Mouse (Mus musculus): Measurements from ENCODE around the gene Exoc6b. TPM values are rescaled to one million over a fixed set of nuclear protein-coding genes. Genes with fewer than 3 reads are reported as not detected.
"Not testable (repeated sequence)": the region's sequence is repeated elsewhere in the genome, so short reads cannot be mapped to it uniquely, and the experiment has no call there.

Gene Exoc6b
- polyA plus RNA-seq (2015; fragmentation: Nextera tagmentation; extraction: Ambion mirVana), result 11.7 and 13.8 TPM in 2 replicates

DNA sequence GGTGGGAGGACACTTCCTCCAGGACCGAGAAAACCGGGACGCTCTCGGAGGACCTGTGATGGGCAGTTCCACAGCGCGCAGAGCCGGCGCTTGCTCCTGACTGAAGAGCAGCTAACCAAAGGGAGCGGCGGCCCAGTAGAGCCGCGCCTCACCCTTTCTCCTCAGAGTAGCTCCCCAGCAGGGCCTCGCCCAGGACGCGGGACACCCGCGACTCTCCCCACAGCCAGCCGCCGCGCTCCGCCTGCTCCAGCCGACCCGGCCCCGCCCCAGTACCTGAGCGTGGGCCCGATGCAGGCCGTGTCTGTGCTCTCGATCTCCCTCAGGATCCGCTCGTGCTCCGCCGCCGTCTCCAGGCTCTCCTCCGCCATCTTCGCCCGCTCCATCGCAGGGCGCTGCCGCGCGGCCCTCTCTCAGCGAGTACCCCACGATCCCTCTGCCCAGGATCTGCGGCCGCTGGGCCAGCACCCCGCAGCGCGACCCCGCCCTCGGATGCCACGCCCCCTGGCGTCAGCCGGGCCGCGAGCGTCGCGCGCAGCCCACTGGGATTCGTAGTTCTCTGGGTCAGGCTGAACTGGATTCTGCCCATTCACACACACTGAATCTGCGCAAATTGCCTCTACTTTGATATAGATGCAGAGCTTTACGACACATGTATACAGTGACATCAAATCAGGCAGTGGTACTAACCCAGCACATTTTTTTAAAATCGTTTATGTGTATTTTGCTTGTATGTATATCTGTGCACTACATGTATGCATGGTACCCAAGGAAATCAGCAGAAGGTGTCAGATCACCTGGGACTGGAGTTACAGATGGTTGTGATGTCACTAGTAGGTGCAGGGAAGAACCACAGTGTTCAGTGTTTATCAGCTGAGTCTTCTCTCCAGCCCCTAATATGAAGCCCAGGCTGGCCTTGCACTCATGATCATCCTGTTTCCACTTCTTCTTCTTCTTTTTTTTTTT, at the start of gene Exoc6b:
Gene Exoc6b, minus strand, starts transcription at position 491 of the 963 bp plus-strand sequence.
- WGBS, result under 1% methylated on average over 60 of the region's 63 CpGs
- TF ChIP-seq CTCF (IDR thresholded peaks at IDR 0.05; ENCODE audit: low read depth) (peak; percentile 42), EP300 (optimal IDR thresholded peaks at IDR 0.05) (no peak)
- Histone ChIP-seq H3K4me3 (ENCODE audit: low read depth, low read length) (peak within 1 kb of the TSS; percentile 94), H3K4me2 (replicated peaks; ENCODE audit: low read depth) (peak within 1 kb of the TSS; percentile 86), H3K27ac (replicated peaks) (peak within 1 kb of the TSS; percentile 93), H3K9ac (ENCODE audit: low read length) (peak within 1 kb of the TSS; percentile 83), H3K27me3 (ENCODE audit: control insufficient read depth, insufficient read depth, low read length) (no peaks in the 10 kb centered on the region), H3K9me3 (ENCODE audit: control insufficient read depth, low read length) (no peaks in the 10 kb centered on the region), H3K36me3 (ENCODE audit: control insufficient read depth, insufficient read depth, low read length) (no peaks in the 10 kb centered on the region), H3K4me1 (replicated peaks; ENCODE audit: control insufficient read depth, insufficient read depth) (no peaks in the 10 kb centered on the region; the same call in 1 of the 2 replicates)
- ATAC-seq (ENCODE audit: low FRiP score, low TSS enrichment) (peak; percentile 96), DNase-seq (ENCODE audit: low spot score) (peak; percentile 91)

DNA sequence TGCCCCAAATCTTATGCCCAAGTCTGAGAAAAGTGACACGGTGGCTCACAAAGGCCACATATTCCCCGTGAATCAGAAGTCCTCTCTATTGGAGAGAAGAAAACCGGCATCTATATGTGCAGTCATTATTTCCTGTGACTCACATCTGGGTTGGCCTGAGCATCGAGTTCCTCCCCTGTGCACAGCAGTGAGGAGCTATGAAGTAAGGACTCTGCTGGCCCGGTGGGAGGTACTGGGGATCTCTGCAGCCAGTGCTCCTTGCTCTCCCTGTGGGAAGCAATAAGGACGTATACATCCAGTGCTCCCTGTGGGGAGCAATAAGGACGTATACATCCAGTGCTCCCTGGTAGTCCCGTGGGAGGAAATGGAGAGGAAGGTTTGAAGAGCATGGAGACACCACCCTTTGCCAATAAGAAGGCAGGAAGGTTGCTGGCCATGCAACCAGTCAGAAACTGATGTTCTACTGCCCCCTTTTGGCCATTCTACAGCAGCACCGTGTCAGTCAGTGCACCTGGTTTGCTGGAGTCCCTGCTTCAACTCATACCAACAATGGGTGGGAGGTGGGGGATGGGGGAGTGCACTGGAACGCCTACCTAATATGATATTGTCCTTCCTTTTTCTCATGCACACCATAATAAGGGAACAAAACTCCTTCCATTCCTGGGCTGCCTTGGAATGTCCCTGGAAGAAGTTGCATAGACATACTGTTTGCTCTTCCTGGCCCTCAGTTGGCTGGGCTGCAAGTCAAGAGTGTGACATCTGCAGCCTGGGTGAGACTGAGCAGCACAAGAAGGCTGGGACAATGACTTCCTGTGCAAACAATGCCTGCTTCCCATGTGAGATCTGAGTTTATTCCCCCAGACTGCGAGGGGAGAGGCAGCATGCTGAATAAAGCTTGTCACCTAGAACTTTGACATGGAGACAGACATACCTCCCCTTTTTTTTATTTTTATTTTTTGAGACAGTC, 48.5 kb upstream of the Exoc6b start:
- H3K9me3 ChIP-seq (ENCODE audit: control insufficient read depth, low read length); H3K9ac ChIP-seq (ENCODE audit: low read length); H3K4me2 ChIP-seq (replicated peaks; ENCODE audit: low read depth); H3K4me1 ChIP-seq (replicated peaks; ENCODE audit: control insufficient read depth, insufficient read depth); H3K36me3 ChIP-seq (ENCODE audit: control insufficient read depth, insufficient read depth, low read length); H3K27ac ChIP-seq (replicated peaks); H3K27me3 ChIP-seq (ENCODE audit: control insufficient read depth, insufficient read depth, low read length); H3K4me3 ChIP-seq (ENCODE audit: low read depth, low read length): not testable (repeated sequence)
- peak; percentile 82 for TF ChIP-seq CTCF (IDR thresholded peaks at IDR 0.05; ENCODE audit: low read depth)
- WGBS, result 34% methylated on average over 8 of the region's 11 CpGs
- ATAC-seq (ENCODE audit: low FRiP score, low TSS enrichment) (peak; percentile 76), DNase-seq (ENCODE audit: low spot score) (peak; percentile 64)

DNA sequence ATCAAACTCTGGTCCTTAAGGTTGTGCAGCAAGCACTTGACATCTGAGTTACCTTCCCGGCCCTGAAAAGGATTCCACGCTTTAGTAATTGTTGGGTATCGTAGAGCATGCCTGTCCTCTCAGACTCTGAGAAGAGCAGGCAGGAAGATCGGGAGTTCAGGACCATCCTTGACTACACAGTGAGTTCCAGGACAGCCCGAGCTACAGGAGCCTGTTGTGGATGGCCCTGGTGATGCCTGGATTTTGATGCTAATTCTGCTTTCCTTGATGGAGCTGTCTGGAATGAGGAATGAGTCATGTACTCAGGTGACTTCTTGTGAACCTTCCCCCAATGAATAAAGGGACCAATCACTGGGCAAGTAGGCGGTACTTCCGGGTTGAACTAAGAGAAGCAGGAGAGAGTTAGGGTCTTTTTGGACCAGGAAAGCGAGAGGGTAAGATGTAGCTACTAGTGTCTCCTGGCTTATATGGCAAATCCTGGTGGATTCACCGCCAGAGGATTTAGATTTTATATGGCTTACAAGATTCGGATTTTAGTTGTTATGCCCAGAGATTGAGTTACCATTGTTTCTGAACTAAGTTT, 35.8 kb upstream of the Exoc6b start:
- H3K4me3 ChIP-seq (ENCODE audit: low read depth, low read length), result no peak overlapping the region
- WGBS, result 85% methylated on average over 10 of the region's 10 CpGs
- H3K9me3 ChIP-seq (ENCODE audit: control insufficient read depth, low read length), result no peaks in the 10 kb centered on the region
- H3K4me2 ChIP-seq (replicated peaks; ENCODE audit: low read depth), result no peak overlapping the region
- no peak for DNase-seq (ENCODE audit: low spot score)
- no peaks in the 10 kb centered on the region for H3K36me3 ChIP-seq (ENCODE audit: control insufficient read depth, insufficient read depth, low read length)
- no peak for TF ChIP-seq EP300 (optimal IDR thresholded peaks at IDR 0.05)
- no peak for TF ChIP-seq CTCF (IDR thresholded peaks at IDR 0.05; ENCODE audit: low read depth)
- no peak overlapping the region for H3K9ac ChIP-seq (ENCODE audit: low read length)
- no peaks in the 10 kb centered on the region for H3K4me1 ChIP-seq (replicated peaks; ENCODE audit: control insufficient read depth, insufficient read depth)
- no peaks in the 10 kb centered on the region for H3K27me3 ChIP-seq (ENCODE audit: control insufficient read depth, insufficient read depth, low read length)
- no peak for ATAC-seq (ENCODE audit: low FRiP score, low TSS enrichment)
- H3K27ac ChIP-seq (replicated peaks), result no peak overlapping the region

DNA sequence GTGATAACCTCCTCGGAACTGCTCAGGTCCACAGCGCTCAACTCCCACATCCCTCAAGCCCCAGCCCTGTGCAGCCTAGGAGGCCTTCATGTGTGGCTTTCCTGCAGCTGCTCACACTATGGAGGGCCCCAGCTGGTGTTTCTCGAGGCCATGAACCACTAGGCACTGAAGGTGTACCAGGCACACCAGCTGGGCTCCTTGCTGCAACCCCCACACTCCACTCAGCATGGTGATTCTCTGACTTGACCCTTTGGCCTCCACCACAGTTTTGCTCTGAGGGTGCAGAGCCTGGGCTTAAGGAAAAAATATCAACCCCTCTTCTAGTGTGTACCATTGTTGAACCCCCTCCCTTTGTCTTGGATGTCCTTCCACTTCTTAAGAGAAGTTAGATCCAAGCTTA, 34.0 kb upstream of the Exoc6b start:
- Histone ChIP-seq H3K4me2 (replicated peaks; ENCODE audit: low read depth) (no peak overlapping the region), H3K9me3 (ENCODE audit: control insufficient read depth, low read length) (no peaks in the 10 kb centered on the region), H3K9ac (ENCODE audit: low read length) (no peak overlapping the region), H3K27me3 (ENCODE audit: control insufficient read depth, insufficient read depth, low read length) (no peaks in the 10 kb centered on the region), H3K36me3 (ENCODE audit: control insufficient read depth, insufficient read depth, low read length) (no peaks in the 10 kb centered on the region), H3K4me1 (replicated peaks; ENCODE audit: control insufficient read depth, insufficient read depth) (no peaks in the 10 kb centered on the region), H3K27ac (replicated peaks) (no peak overlapping the region), H3K4me3 (ENCODE audit: low read depth, low read length) (no peak overlapping the region)
- ATAC-seq (ENCODE audit: low FRiP score, low TSS enrichment) (no peak), DNase-seq (ENCODE audit: low spot score) (no peak)
- 90% methylated on average over 3 of the region's 3 CpGs for WGBS
- TF ChIP-seq EP300 (optimal IDR thresholded peaks at IDR 0.05) (no peak), CTCF (IDR thresholded peaks at IDR 0.05; ENCODE audit: low read depth) (no peak)

DNA sequence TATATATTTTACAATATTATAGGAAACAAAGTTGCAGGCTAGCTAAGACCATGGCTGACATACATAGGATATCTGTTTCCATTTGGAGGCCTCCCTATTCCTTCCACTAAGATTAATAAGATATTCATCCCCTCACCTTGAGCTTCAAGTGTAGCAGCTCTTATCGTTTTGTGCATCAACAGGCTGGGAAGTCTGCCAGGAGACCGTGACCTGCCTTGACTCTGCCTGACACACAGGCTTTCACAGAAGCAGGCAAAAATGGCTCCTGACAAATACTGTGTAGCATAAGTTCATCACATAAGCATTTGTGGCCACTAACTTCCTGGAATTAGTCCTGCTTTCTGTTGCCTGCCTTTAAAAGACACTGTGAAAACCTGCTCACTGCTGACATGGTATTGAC, 27.1 kb upstream of the Exoc6b start:
- ATAC-seq (ENCODE audit: low FRiP score, low TSS enrichment) (no peak), DNase-seq (ENCODE audit: low spot score) (no peak)
- no peak overlapping the region for H3K4me2 ChIP-seq (replicated peaks; ENCODE audit: low read depth)
- TF ChIP-seq EP300 (optimal IDR thresholded peaks at IDR 0.05) (no peak), CTCF (IDR thresholded peaks at IDR 0.05; ENCODE audit: low read depth) (no peak)
- H3K27ac ChIP-seq (replicated peaks), result no peak overlapping the region
- H3K27me3 ChIP-seq (ENCODE audit: control insufficient read depth, insufficient read depth, low read length), result no peaks in the 10 kb centered on the region
- H3K9ac ChIP-seq (ENCODE audit: low read length), result no peak overlapping the region
- 40% methylated on average over 2 of the region's 2 CpGs for WGBS
- no peaks in the 10 kb centered on the region for H3K9me3 ChIP-seq (ENCODE audit: control insufficient read depth, low read length)
- no peaks in the 10 kb centered on the region for H3K36me3 ChIP-seq (ENCODE audit: control insufficient read depth, insufficient read depth, low read length)
- H3K4me1 ChIP-seq (replicated peaks; ENCODE audit: control insufficient read depth, insufficient read depth), result no peaks in the 10 kb centered on the region
- no peak overlapping the region for H3K4me3 ChIP-seq (ENCODE audit: low read depth, low read length)

Data from stomach, postnatal 0 days (tissue).